ENCODE assay signal across 9 mouse cellular contexts in the genomic region with DNA sequence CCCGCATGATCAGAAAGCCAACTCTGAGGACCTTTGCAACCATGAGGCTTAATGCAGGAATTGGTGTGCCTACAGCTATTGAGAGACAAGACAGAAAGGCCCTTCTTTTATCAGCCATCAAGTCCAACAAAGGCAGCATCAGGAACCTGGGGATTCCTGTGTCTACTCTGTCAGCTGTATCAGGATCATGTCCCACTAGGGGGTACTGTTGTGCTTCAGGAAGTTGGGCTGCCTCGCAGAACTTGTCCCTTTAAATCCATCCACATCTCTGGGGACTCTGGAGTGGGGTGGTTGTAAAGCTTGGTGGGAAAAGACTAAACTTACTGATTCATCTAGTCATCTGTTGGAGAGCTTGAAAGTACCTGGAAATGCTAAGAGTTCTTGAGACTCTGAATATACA.
DNase-seq lines count a peak whose midpoint lies in the region; ATAC-seq and TF ChIP-seq lines count a peak whose summit lies in the region.
"Had no signal": no experiment of that assay in that cellular context is flagged by ENCODE, and none has a peak within 500 bp of the region (broad histone marks: within the 10 kb centered on the region; RNA-seq: fewer than 3 reads in every experiment).

No protein-coding gene starts in this region.

- TF ChIP-seq POLR2A in lung, adult 2 months (IDR thresholded peaks at IDR 0.05; ENCODE audit: borderline replicate concordance, extremely low read depth, low read depth, low read length): no peak

- WGBS in lung, adult 2 months: 66% methylated on average over 2 of the region's 2 CpGs
- 71% methylated on average over 2 of the region's 2 CpGs for WGBS in midbrain, postnatal 0 days

- DNase-seq in adrenal gland, postnatal 14 days: peak; percentile 10
- no peak for DNase-seq in adrenal gland, postnatal 36 days
- DNase-seq in lung, adult 2 months: no peak
- no peak for DNase-seq in lung, adult 18-20 months
- peak; percentile 23 to 50 for DNase-seq in frontal cortex, postnatal 25 days (ENCODE audit: low spot score in 2 of 2)
- DNase-seq in midbrain, postnatal 0 days (ENCODE audit: low spot score): peak; percentile 64
- no peak for DNase-seq in ovary, postnatal 14 days (ENCODE audit: low spot score)
- no peak for DNase-seq in urinary bladder, adult 2 months (ENCODE audit: low spot score)

- no peaks in the 10 kb centered on the region for H3K27me3 ChIP-seq in midbrain, postnatal 0 days (ENCODE audit: insufficient read depth, low read length)
- H3K27me3 ChIP-seq: stomach, embryonic 15.5 days had no signal

- no peaks in the 10 kb centered on the region for H3K36me3 ChIP-seq in midbrain, postnatal 0 days (ENCODE audit: insufficient read depth, low read length)
- H3K36me3 ChIP-seq: stomach, embryonic 15.5 days had no signal

- no peak overlapping the region for H3K9ac ChIP-seq in midbrain, postnatal 0 days (replicated peaks; ENCODE audit: low read length, poor library complexity, severe bottlenecking)
- H3K9ac ChIP-seq: stomach, embryonic 15.5 days had no signal

- no peak overlapping the region for H3K27ac ChIP-seq in midbrain, postnatal 0 days (ENCODE audit: low read depth, low read length)
- H3K27ac ChIP-seq: stomach, embryonic 15.5 days had no signal

- no peaks in the 10 kb centered on the region for H3K9me3 ChIP-seq in midbrain, postnatal 0 days (ENCODE audit: low read length)
- H3K9me3 ChIP-seq: stomach, embryonic 15.5 days had no signal

- H3K4me1 ChIP-seq in lung, adult 2 months (ENCODE audit: control insufficient read depth, insufficient read depth, low read length): no peaks in the 10 kb centered on the region
- H3K4me1 ChIP-seq in midbrain, postnatal 0 days (ENCODE audit: insufficient read depth, low read length): no peaks in the 10 kb centered on the region
- H3K4me1 ChIP-seq: stomach, embryonic 15.5 days had no signal

- 0 out of 2 replicates have a peak, but pooled peaks have one; percentile 1 for TF ChIP-seq CTCF in lung, adult 2 months (IDR thresholded peaks at IDR 0.05; ENCODE audit: insufficient read depth, low read length)
- TF ChIP-seq CTCF in midbrain, postnatal 0 days (IDR thresholded peaks at IDR 0.05): peak; percentile 66

- no peak for ATAC-seq in midbrain, postnatal 0 days (ENCODE audit: low FRiP score)

- H3K4me2 ChIP-seq in midbrain, postnatal 0 days (ENCODE audit: low read depth, low read length, poor library complexity, severe bottlenecking): no peak overlapping the region
- H3K4me2 ChIP-seq: stomach, embryonic 15.5 days had no signal

- no peak overlapping the region for H3K4me3 ChIP-seq in lung, adult 2 months (replicated peaks; ENCODE audit: extremely low read depth, low read depth, low read length)
- no peak overlapping the region for H3K4me3 ChIP-seq in midbrain, postnatal 0 days (ENCODE audit: low read depth, low read length)
- H3K4me3 ChIP-seq: stomach, embryonic 15.5 days had no signal

Comparison
In these comparisons a context has a peak if more than half of its experiments do, and no peak if none do; other contexts are left out.
1. DNase-seq: peak in adrenal gland, postnatal 14 days (single experiment), frontal cortex, postnatal 25 days (2 of 2) and midbrain, postnatal 0 days (single experiment); none in adrenal gland, postnatal 36 days (0 of 2), lung, adult 2 months (single experiment), lung, adult 18-20 months (0 of 2), ovary, postnatal 14 days (single experiment) and urinary bladder, adult 2 months (single experiment).